Mouse (Mus musculus) MEL (cell line): ENCODE results near the gene Usp11. TPM values are rescaled to one million over a fixed set of nuclear protein-coding genes. Genes with fewer than 3 reads are reported as not detected.

Experiments
- DNase-seq: peaks from one replicate; pipeline ENCODE4 v3.0.0; 2011; ENCODE audit warnings: low read depth, low spot score
- H3K27ac ChIP-seq: 2 replicates; pipeline ENCODE4 v1.5.1; 2012; ENCODE audit warnings: low read depth, mild to moderate bottlenecking, control low read depth, low read length, moderate library complexity; ENCODE audit not compliant: control insufficient read depth
- H3K27me3 ChIP-seq, 2 experiments: fragments of 150-350 bp in 1 of 2; sonication (generic) in 1 of 2; 2 replicates each; pipeline ENCODE4 v1.6.1; 2012; ENCODE audit warnings: low read length in 2 of 2, mild to moderate bottlenecking in 2 of 2, improper control_type of control experiment in 1 of 2, moderate library complexity in 1 of 2; ENCODE audit not compliant: insufficient read depth in 2 of 2, control insufficient read depth in 1 of 2
- H3K36me3 ChIP-seq, 2 experiments: 2 replicates each; pipeline ENCODE4 v1.6.1; 2012 to 2014; ENCODE audit warnings: low read length in 2 of 2, improper control_type of control experiment in 1 of 2, inconsistent platforms in 1 of 2, mild to moderate bottlenecking in 1 of 2; ENCODE audit not compliant: insufficient read depth in 2 of 2, control insufficient read depth in 1 of 2
- H3K4me1 ChIP-seq, 2 experiments: fragments of 150-350 bp in 1 of 2; sonication (generic) in 1 of 2; 2 replicates each; pipeline ENCODE4 v1.6.1; 2012; ENCODE audit warnings: low read length in 2 of 2, improper control_type of control experiment in 1 of 2, mild to moderate bottlenecking in 1 of 2; ENCODE audit not compliant: insufficient read depth in 2 of 2, control insufficient read depth in 1 of 2
- H3K4me3 ChIP-seq, 2 experiments: fragments of 150-350 bp in 1 of 2; sonication (generic) in 1 of 2; 2 replicates each; pipeline ENCODE4 v1.5.1; 2012; ENCODE audit warnings: low read depth in 2 of 2, low read length in 2 of 2, mild to moderate bottlenecking in 2 of 2, moderate library complexity in 2 of 2, control low read depth in 1 of 2, improper control_type of control experiment in 1 of 2; ENCODE audit not compliant: control insufficient read depth in 1 of 2, insufficient read depth in 1 of 2
- H3K79me2 ChIP-seq: 2 replicates; pipeline ENCODE4 v1.6.1; 2012; ENCODE audit warnings: mild to moderate bottlenecking, low read length, moderate library complexity; ENCODE audit not compliant: control insufficient read depth, poor library complexity, insufficient read depth
- H3K9ac ChIP-seq: 2 replicates; pipeline ENCODE4 v1.6.1; 2012; ENCODE audit warnings: low read depth, mild to moderate bottlenecking, control low read depth, low read length, moderate library complexity; ENCODE audit not compliant: control insufficient read depth, poor library complexity, severe bottlenecking
- H3K9me3 ChIP-seq: fragments of 150-350 bp; sonication (generic); replicated peaks from 2 replicates; pipeline ENCODE4 v1.6.1; 2012; ENCODE audit warnings: mild to moderate bottlenecking, low read length, improper control_type of control experiment, moderate library complexity; ENCODE audit not compliant: insufficient read depth
- BHLHE40 ChIP-seq: IDR thresholded peaks from 2 replicates; pipeline ENCODE4 v1.6.1; 2012; ENCODE audit warnings: low read depth, mild to moderate bottlenecking, inconsistent platforms, low read length, improper control_type of control experiment, borderline replicate concordance
- CHD1 ChIP-seq: IDR thresholded peaks from 2 replicates; pipeline ENCODE4 v1.6.1; 2012; ENCODE audit warnings: low read depth, mild to moderate bottlenecking, inconsistent platforms, low read length, improper control_type of control experiment
- E2F4 ChIP-seq: IDR thresholded peaks from 2 replicates; pipeline ENCODE4 v1.6.1; 2011; ENCODE audit warnings: low read depth, low read length, improper control_type of control experiment, borderline replicate concordance
- EP300 ChIP-seq, 2 experiments: IDR thresholded peaks; 2 replicates each; pipeline ENCODE4 v1.6.1; 2011; ENCODE audit warnings: improper control_type of control experiment in 2 of 2, low read length in 2 of 2, low read depth in 1 of 2, mild to moderate bottlenecking in 1 of 2
- GABPA ChIP-seq: IDR thresholded peaks from 2 replicates; pipeline ENCODE4 v1.6.1; 2012; ENCODE audit warnings: low read depth, mild to moderate bottlenecking, inconsistent platforms, low read length, improper control_type of control experiment, moderate library complexity
- GATA1 ChIP-seq: IDR thresholded peaks from 2 replicates; pipeline ENCODE4 v1.6.1; 2011; ENCODE audit warnings: low read depth, low read length, improper control_type of control experiment
- MEF2A ChIP-seq: IDR thresholded peaks from 2 replicates; pipeline ENCODE4 v1.6.1; 2014; ENCODE audit warnings: low read depth, mild to moderate bottlenecking, inconsistent platforms, low read length, improper control_type of control experiment; ENCODE audit not compliant: poor library complexity, insufficient replicate concordance, severe bottlenecking; ENCODE audit errors: extremely low read depth
- MXI1 ChIP-seq: IDR thresholded peaks from 2 replicates; pipeline ENCODE4 v1.6.1; 2011; ENCODE audit warnings: mild to moderate bottlenecking, low read depth, low read length, improper control_type of control experiment
- MYC ChIP-seq: IDR thresholded peaks from 2 replicates; pipeline ENCODE4 v1.6.1; 2011; ENCODE audit warnings: low read depth, mild to moderate bottlenecking, low read length, improper control_type of control experiment, moderate library complexity
- NRF1 ChIP-seq: IDR thresholded peaks from 2 replicates; pipeline ENCODE4 v1.6.1; 2014; ENCODE audit warnings: low read depth, mild to moderate bottlenecking, inconsistent platforms, low read length, improper control_type of control experiment, moderate library complexity; ENCODE audit not compliant: poor library complexity, insufficient read depth, severe bottlenecking
- POLR2AphosphoS2 ChIP-seq: IDR thresholded peaks from 2 replicates; pipeline ENCODE4 v1.6.1; 2011; ENCODE audit warnings: low read length, improper control_type of control experiment
- RCOR1 ChIP-seq: IDR thresholded peaks from 2 replicates; pipeline ENCODE4 v1.6.1; 2012; ENCODE audit warnings: low read depth, mild to moderate bottlenecking, inconsistent platforms, low read length, improper control_type of control experiment
- SIN3A ChIP-seq: IDR thresholded peaks from 2 replicates; pipeline ENCODE4 v1.6.1; 2012; ENCODE audit warnings: low read length, improper control_type of control experiment, inconsistent platforms
- SMC3 ChIP-seq: IDR thresholded peaks from 2 replicates; pipeline ENCODE4 v1.6.1; 2011; ENCODE audit warnings: low read depth, low read length, improper control_type of control experiment
- TBP ChIP-seq: IDR thresholded peaks from 2 replicates; pipeline ENCODE4 v1.8.0; 2011; ENCODE audit warnings: low read depth, low read length, improper control_type of control experiment
- TCF12 ChIP-seq: IDR thresholded peaks from 2 replicates; pipeline ENCODE4 v1.6.1; 2014; ENCODE audit warnings: low read depth, mild to moderate bottlenecking, inconsistent platforms, low read length, improper control_type of control experiment, moderate library complexity
- USF1 ChIP-seq: IDR thresholded peaks from 2 replicates; pipeline ENCODE4 v1.6.1; 2014; ENCODE audit warnings: low read depth, mild to moderate bottlenecking, inconsistent platforms, low read length, improper control_type of control experiment, moderate library complexity
- USF2 ChIP-seq, 2 experiments: IDR thresholded peaks; 2 replicates each; pipeline ENCODE4 v1.6.1; 2011 to 2012; ENCODE audit warnings: improper control_type of control experiment in 2 of 2, low read length in 2 of 2, borderline replicate concordance in 1 of 2, inconsistent platforms in 1 of 2, low read depth in 1 of 2, mild to moderate bottlenecking in 1 of 2; ENCODE audit not compliant: insufficient read depth in 1 of 2
- polyA plus RNA-seq, 2 experiments: library from polyadenylated mRNA; stranded (reverse) in 1 of 2; unstranded in 1 of 2; fragments of >175 nt in 1 of 2; fragments of >200 nt in 1 of 2; gene quantifications; 2 replicates each; pipeline versions ENCODE4 v1.2.1 to v1.2.4; 2012; ENCODE audit warnings: low replicate concordance in 2 of 2, low read depth in 1 of 2; ENCODE audit not compliant: insufficient read length in 2 of 2, insufficient read depth in 1 of 2, missing spikeins in 1 of 2
- total RNA-seq: library from RNA; depleted of rRNA; stranded (reverse); fragments of 300-350 nt; gene quantifications from 2 replicates; pipeline ENCODE4 v1.2.3, GENCODE M21; 2012; rRNA removed

Usp11 gene
- total and polyA plus RNA-seq, 3 experiments, result 13.8 to 34.4 TPM; not detected in 1

DNA sequence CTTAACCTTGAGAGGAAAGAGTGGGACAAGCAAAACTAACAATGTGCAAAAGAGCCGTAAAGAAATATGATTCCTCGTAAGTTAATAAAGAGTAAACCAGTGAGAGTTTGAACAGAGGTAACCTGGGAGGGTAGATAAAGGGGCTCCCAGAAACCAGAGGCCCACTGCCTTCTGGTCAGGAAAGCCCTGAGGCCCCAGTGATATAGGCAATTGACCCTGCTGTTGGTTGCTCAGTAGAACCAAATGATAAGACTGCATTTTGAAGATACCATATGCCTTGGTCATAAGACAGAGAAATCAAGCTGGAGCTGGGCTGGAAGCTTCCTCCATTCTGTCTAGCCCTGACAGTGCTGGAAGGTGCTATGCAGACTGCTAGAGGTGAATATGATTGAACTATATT lies 45.1 kb downstream of the Usp11 start:
- no peak for DNase-seq
- Histone ChIP-seq H3K9ac (no peak overlapping the region), H3K4me3 (no peak overlapping the region), H3K79me2 (no peaks in the 10 kb centered on the region), H3K27me3 (peaks cover 6 to 11% of the 10 kb centered on the region in 2 experiments), H3K4me1 (no peaks in the 10 kb centered on the region), H3K36me3 (no peaks in the 10 kb centered on the region), H3K9me3 (no peaks in the 10 kb centered on the region), H3K27ac (no peak overlapping the region)
- TF ChIP-seq TBP (no peak), EP300 (IDR thresholded peaks at IDR 0.05; ENCODE audit: low read depth in 1 of 2, low read length in 2 of 2) (no peak), MXI1 (no peak), BHLHE40 (no peak), MYC (no peak), E2F4 (no peak)

DNA sequence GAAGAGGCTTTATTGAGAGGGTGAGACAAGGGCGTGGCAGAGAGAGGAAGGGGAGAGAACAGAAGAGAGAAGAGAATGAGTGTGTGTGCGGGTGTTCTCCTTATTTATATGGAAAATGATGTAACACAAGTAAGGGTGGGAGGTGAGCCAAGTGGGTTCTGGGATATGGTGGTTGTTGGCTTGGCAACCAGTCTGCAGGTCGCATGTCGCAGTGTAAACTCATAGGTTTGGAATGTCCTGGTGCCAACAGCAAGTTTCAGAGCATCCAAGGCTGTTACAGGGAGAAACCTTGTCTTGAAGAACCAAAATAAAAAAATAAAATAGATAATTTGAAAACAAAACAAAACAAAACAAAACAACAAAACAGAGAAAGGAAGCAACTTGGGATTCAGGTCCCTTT lies 57.5 kb downstream of the Usp11 start:
- DNase-seq, result no peak
- H3K27me3 ChIP-seq, result peaks cover 0 to 2% of the 10 kb centered on the region in 2 experiments
- H3K27ac ChIP-seq, result no peak overlapping the region
- H3K9ac ChIP-seq, result no peak overlapping the region
- H3K79me2 ChIP-seq, result no peaks in the 10 kb centered on the region
- TF ChIP-seq POLR2AphosphoS2 (no peak), SMC3 (no peak), TCF12 (no peak), MYC (no peak), SIN3A (no peak), MEF2A (no peak), NRF1 (no peak), USF2 (IDR thresholded peaks at IDR 0.05; ENCODE audit: borderline replicate concordance in 1 of 2, insufficient read depth in 1 of 2, low read depth in 1 of 2, low read length in 2 of 2) (no peak), RCOR1 (no peak), EP300 (IDR thresholded peaks at IDR 0.05; ENCODE audit: low read depth in 1 of 2, low read length in 2 of 2) (no peak), CHD1 (no peak), GABPA (no peak), USF1 (no peak), GATA1 (no peak)
- H3K9me3 ChIP-seq, result no peaks in the 10 kb centered on the region
- H3K36me3 ChIP-seq, result no peaks in the 10 kb centered on the region
- no peak overlapping the region for H3K4me3 ChIP-seq
- H3K4me1 ChIP-seq, result no peaks in the 10 kb centered on the region

Other genes with a start within 250 kb of the Usp11 start
- not detected in 2 replicates for gene Rgn, start 154.1 kb upstream of the Usp11 start, total RNA-seq
- not detected for gene Rgn, start 154.1 kb upstream of the Usp11 start, polyA plus RNA-seq
- gene Rbm10, start 86.4 kb upstream of the Usp11 start, total RNA-seq, result 154 and 158 TPM in 2 replicates
- 100 to 1,000 TPM in 1 of 2 experiments, not detected in 1; 183 TPM for gene Rbm10, start 86.4 kb upstream of the Usp11 start, polyA plus RNA-seq
- 252 and 262 TPM in 2 replicates for gene Ndufb11, start 86.3 kb upstream of the Usp11 start, total RNA-seq
- gene Ndufb11, start 86.3 kb upstream of the Usp11 start, polyA plus RNA-seq, result 100 to 1,000 TPM in 1 of 2 experiments, not detected in 1; 357 TPM
- gene Uba1, start 45.6 kb upstream of the Usp11 start, total RNA-seq, result 269 and 295 TPM in 2 replicates
- gene Uba1, start 45.6 kb upstream of the Usp11 start, polyA plus RNA-seq, result 100 to 1,000 TPM; 530 to 704 TPM
- 31.9 and 36.6 TPM in 2 replicates for gene Cdk16, start 16.0 kb upstream of the Usp11 start, total RNA-seq
- 100 to 1,000 TPM in 1 of 2 experiments, not detected in 1; 136 TPM for gene Cdk16, start 16.0 kb upstream of the Usp11 start, polyA plus RNA-seq
- gene Araf, start 93.9 kb downstream of the Usp11 start, total RNA-seq, result 98.2 and 115 TPM in 2 replicates
- 100 to 1,000 TPM; 174 to 236 TPM for gene Araf, start 93.9 kb downstream of the Usp11 start, polyA plus RNA-seq
- gene Timp1, start 166.3 kb downstream of the Usp11 start, total RNA-seq, result 0.27 TPM in 1 of 2 replicates, not detected in the other
- gene Timp1, start 166.3 kb downstream of the Usp11 start, polyA plus RNA-seq, result under 1 TPM in 1 of 2 experiments, not detected in 1; 0.49 TPM
- gene Syn1, start 217.1 kb downstream of the Usp11 start, total RNA-seq, result 0.08 TPM in 1 of 2 replicates, not detected in the other
- under 1 TPM in 1 of 2 experiments, not detected in 1; 0.22 TPM for gene Syn1, start 217.1 kb downstream of the Usp11 start, polyA plus RNA-seq
- gene Cfp, start 227.6 kb downstream of the Usp11 start, total RNA-seq, result 2.0 and 2.6 TPM in 2 replicates
- gene Cfp, start 227.6 kb downstream of the Usp11 start, polyA plus RNA-seq, result 10 to 100 TPM in 1 of 2 experiments, not detected in 1; 11.4 TPM
- gene Elk1, start 246.7 kb downstream of the Usp11 start, total RNA-seq, result 5.4 and 6.1 TPM in 2 replicates
- gene Elk1, start 246.7 kb downstream of the Usp11 start, polyA plus RNA-seq, result 10 to 100 TPM in 1 of 2 experiments, not detected in 1; 12.5 TPM